Mouse (Mus musculus) liver, postnatal 0 days (tissue): ENCODE data around the gene Insl6. TPM values are rescaled to one million over a fixed set of nuclear protein-coding genes. Genes with fewer than 3 reads are reported as not detected.

Experiments
- ATAC-seq: fragments of 200-750 bp; cut with Nextera tagmentation; 2 replicates; pipeline ENCODE4 v1.8.0; 2017; ENCODE audit warnings: mild to moderate bottlenecking, moderate library complexity
- DNase-seq: peaks from one replicate; pipeline ENCODE4 v3.0.0-alpha.2; 2016
- H3K27ac ChIP-seq: fragments of 300-500 bp; sonication (generic); 2 replicates; pipeline ENCODE4 v1.5.1; 2014; ENCODE audit warnings: antibody characterized with exemption, moderate library complexity, mild to moderate bottlenecking, low read depth
- H3K27me3 ChIP-seq: fragments of 300-500 bp; sonication (generic); 2 replicates; pipeline ENCODE4 v1.6.1; 2014; ENCODE audit warnings: low read length, control low read depth, mixed read lengths; ENCODE audit not compliant: insufficient read depth
- H3K36me3 ChIP-seq: fragments of 300-500 bp; sonication (generic); replicated peaks from 2 replicates; pipeline ENCODE4 v1.6.1; 2014; ENCODE audit warnings: mild to moderate bottlenecking, control low read depth, low read length, moderate library complexity, mixed read lengths; ENCODE audit not compliant: insufficient read depth
- H3K4me1 ChIP-seq: fragments of 300-500 bp; sonication (generic); 2 replicates; pipeline ENCODE4 v1.6.1; 2014; ENCODE audit warnings: antibody characterized with exemption, mild to moderate bottlenecking, control low read depth; ENCODE audit not compliant: insufficient read depth
- H3K4me2 ChIP-seq: fragments of 300-500 bp; sonication (generic); 2 replicates; pipeline ENCODE4 v1.6.1; 2014; ENCODE audit warnings: low read depth, mild to moderate bottlenecking, low read length, moderate library complexity, mixed read lengths
- H3K4me3 ChIP-seq: fragments of 300-500 bp; sonication (generic); 2 replicates; pipeline ENCODE4 v1.5.1; 2014; ENCODE audit warnings: low read depth, low read length
- H3K9ac ChIP-seq: fragments of 300-500 bp; sonication (generic); replicated peaks from 2 replicates; pipeline ENCODE4 v1.6.1; 2014; ENCODE audit warnings: mild to moderate bottlenecking, moderate library complexity
- H3K9me3 ChIP-seq: fragments of 300-500 bp; sonication (generic); 2 replicates; pipeline ENCODE4 v1.6.1; 2016; ENCODE audit warnings: mild to moderate bottlenecking, control low read depth, low read length, mixed read lengths
- CTCF ChIP-seq: sonication (generic); IDR thresholded peaks from 2 replicates; pipeline ENCODE4 v1.5.1; 2016; ENCODE audit warnings: antibody characterized with exemption, low read depth
- EP300 ChIP-seq: IDR thresholded peaks from 2 replicates; pipeline ENCODE4 v1.6.1; 2016; ENCODE audit warnings: antibody characterized with exemption, low read depth, mild to moderate bottlenecking
- WGBS: fragments of 180-500 bp; shearing (Covaris S2); extraction: QIAGEN DNeasy Blood & Tissue Kit; methylation state at CpG from one replicate; pipeline ENCODE4 v1.1.7; 2014; ENCODE audit not compliant: insufficient replicate concordance; 5-methylcytosine and 5-hydroxymethylcytosine counted together
- polyA plus RNA-seq: library from polyadenylated mRNA; unstranded; fragments of >200 nt; fragmentation: Nextera tagmentation; extraction: Ambion mirVana; gene quantifications from 2 replicates; pipeline ENCODE4 v1.2.1, GENCODE M21; 2015

Gene Insl6
- polyA plus RNA-seq, 1 experiment from 2014 or later, result 1.2 TPM

DNA sequence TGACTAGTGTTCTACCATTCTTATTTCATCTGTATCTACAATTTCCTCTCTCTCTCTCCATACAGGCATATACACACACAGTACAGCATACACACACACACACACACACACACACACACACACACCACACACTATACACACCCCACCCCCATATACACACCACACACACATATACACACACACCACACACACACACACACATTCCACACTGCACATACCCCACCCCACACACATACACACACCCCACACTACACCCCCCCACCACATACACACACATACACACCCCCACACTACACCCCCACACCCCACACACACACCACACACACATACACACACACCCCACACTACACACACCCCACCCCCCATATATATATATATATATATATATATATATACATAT lies 19.7 kb upstream of the Insl6 start:
- Histone ChIP-seq H3K27me3 (no peaks in the 10 kb centered on the region), H3K4me1 (no peaks in the 10 kb centered on the region), H3K4me2 (no peak overlapping the region), H3K9me3 (no peaks in the 10 kb centered on the region), H3K36me3 (peaks cover 1% of the 10 kb centered on the region; the same call in 1 of the 2 replicates), H3K27ac (no peak overlapping the region), H3K9ac (no peak overlapping the region), H3K4me3 (no peak overlapping the region)
- DNase-seq (no peak), ATAC-seq (no peak)
- TF ChIP-seq EP300 (no peak), CTCF (no peak)

DNA sequence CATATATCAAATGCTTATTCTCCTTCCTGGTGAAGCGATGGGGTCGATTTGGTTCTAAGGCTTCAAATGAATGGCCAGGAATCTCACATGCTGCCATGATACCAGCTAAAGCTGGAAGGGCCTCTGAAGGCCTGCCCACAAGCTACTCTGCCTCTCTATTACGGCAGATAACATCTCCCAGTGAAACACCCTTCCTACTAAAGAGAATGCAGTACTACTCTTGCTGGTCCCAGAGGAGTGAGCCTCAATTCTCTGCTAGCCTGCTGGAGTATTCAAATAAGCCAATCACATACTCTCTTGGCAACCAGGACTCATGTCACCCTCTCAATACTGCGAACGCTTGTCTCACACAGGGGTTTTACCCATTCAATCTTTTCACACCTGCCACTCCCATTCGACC lies 17.1 kb upstream of the Insl6 start:
- 77% methylated on average over 6 of the region's 6 CpGs for WGBS
- Histone ChIP-seq H3K4me3 (no peak overlapping the region), H3K9me3 (no peaks in the 10 kb centered on the region), H3K36me3 (no peaks in the 10 kb centered on the region), H3K27me3 (no peaks in the 10 kb centered on the region), H3K4me1 (no peaks in the 10 kb centered on the region), H3K27ac (no peak overlapping the region), H3K9ac (no peak overlapping the region), H3K4me2 (no peak overlapping the region)
- TF ChIP-seq EP300, result no peak
- TF ChIP-seq CTCF, result no peak
- no peak for ATAC-seq
- no peak for DNase-seq

DNA sequence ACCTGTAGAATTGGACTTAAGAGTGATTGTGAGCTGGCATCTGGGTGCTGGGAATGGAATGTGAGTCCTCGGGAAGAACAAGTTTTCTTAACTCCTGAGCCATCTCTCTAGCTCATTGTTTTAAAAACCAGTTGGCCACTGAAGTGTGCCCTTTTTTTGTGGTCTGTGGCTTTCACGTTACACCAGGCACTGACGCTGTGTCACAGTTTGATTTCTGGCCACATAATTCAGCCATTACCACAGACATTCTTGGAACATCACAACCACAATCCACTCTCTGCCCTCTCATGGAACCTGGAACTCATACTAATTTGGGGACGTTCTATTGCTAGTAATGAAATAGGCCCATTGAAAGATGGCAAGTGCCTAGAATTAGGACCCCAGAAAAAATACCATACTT lies 15.9 kb upstream of the Insl6 start:
- no peak overlapping the region for H3K4me2 ChIP-seq
- no peaks in the 10 kb centered on the region for H3K36me3 ChIP-seq
- H3K4me3 ChIP-seq, result no peak overlapping the region
- DNase-seq, result no peak
- ATAC-seq, result no peak
- TF ChIP-seq EP300, result no peak
- TF ChIP-seq CTCF, result no peak
- H3K27me3 ChIP-seq, result no peaks in the 10 kb centered on the region
- H3K9me3 ChIP-seq, result no peaks in the 10 kb centered on the region
- WGBS, result 46% methylated on average over 4 of the region's 4 CpGs
- H3K4me1 ChIP-seq, result no peaks in the 10 kb centered on the region
- H3K9ac ChIP-seq, result no peak overlapping the region
- H3K27ac ChIP-seq, result no peak overlapping the region

DNA sequence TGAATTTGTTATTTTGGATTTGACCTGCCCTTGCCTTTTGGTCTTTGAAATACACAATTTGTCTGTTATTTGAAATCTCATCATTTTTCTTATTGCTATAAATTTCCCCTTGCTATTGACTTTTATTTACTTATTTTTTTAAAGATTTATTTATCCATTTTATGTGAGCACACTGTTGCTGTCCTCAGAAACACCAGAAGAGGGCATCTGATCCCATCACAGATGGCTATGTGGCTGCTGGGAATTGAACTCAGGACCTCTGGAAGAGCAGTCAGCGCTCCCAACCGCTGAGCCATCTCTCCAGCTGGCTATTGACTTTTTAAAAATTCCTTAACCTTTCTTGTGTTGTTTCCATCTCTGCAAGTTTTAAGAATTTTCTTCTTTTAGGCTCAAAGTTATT lies 11.5 kb upstream of the Insl6 start:
- 79% methylated on average over 2 of the region's 2 CpGs for WGBS
- Histone ChIP-seq H3K27ac (no peak overlapping the region), H3K4me1 (no peaks in the 10 kb centered on the region), H3K9ac (no peak overlapping the region), H3K4me3 (no peak overlapping the region), H3K9me3 (no peaks in the 10 kb centered on the region), H3K4me2 (no peak overlapping the region), H3K27me3 (0 out of 2 replicates have a peak, but pooled peaks cover 8% of the 10 kb centered on the region), H3K36me3 (no peaks in the 10 kb centered on the region)
- TF ChIP-seq EP300, result no peak
- TF ChIP-seq CTCF, result no peak
- ATAC-seq, result no peak
- DNase-seq, result no peak

- Histone ChIP-seq H3K27ac (no peak within 1 kb of the TSS), H3K4me3 (peak within 1 kb of the TSS; percentile 28; the same call in 1 of the 2 replicates), H3K4me2 (peak within 1 kb of the TSS; percentile 72), H3K9ac (0 out of 2 replicates have a peak within 1 kb of the TSS, but pooled peaks have one; percentile 26), H3K36me3 (no peaks in the 10 kb centered on the region), H3K27me3 (0 out of 2 replicates have a peak, but pooled peaks cover 8% of the 10 kb centered on the region), H3K4me1 (no peaks in the 10 kb centered on the region), H3K9me3 (no peaks in the 10 kb centered on the region)
- 7% methylated on average over 23 of the region's 23 CpGs for WGBS
- TF ChIP-seq CTCF (no peak), EP300 (no peak)
- no peak for ATAC-seq
- peak; percentile 21 for DNase-seq
These were observed 9.1 kb upstream of the Insl6 start, which contains the start of gene Rln1 for GRCm38 (mm10) chr19:29334068-29334745. Gene Rln1, minus strand, starts transcription at chr19:29334670.

DNA sequence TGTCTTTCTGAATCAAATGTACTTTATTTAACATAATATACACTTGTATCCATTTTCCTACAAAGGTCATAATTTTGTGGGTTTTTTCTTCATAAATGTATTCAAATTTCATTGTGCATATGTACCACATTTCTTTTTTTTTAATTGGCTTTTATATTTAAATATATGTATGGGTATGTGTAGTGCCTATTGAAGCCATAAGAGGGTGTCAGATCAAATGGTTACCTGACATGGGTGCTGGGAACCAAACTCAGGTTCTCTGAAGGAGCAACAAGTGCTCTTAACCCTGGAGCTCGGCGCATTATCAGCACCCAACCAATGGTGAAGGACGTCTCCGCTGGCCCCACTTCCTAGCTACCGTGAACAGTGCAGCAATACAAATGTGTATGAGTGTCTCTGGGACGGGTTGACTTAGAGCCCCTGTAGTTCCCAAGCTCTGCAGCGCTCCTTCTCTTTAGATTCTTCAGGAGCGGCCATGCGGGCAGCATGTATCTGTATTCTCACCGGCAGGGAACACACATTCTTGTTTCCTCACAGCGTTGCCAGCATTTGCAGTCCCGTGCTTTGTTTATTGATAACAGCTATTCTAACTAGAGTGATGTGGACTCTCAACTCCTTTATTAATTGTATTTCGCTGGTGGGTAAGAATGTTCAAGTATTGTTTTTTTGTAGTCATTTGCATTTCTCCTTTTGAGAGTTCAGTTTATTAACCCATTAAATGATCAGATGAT lies 1.8 kb upstream of the Insl6 start:
- Histone ChIP-seq H3K27ac (no peak overlapping the region), H3K4me2 (no peak overlapping the region), H3K4me3 (no peak overlapping the region), H3K4me1 (peaks cover 8% of the 10 kb centered on the region), H3K27me3 (peaks cover 6% of the 10 kb centered on the region; the same call in 1 of the 2 replicates), H3K36me3 (no peaks in the 10 kb centered on the region), H3K9ac (no peak overlapping the region), H3K9me3 (no peaks in the 10 kb centered on the region)
- no peak for TF ChIP-seq CTCF
- no peak for TF ChIP-seq EP300
- DNase-seq (no peak), ATAC-seq (no peak)
- WGBS, result 77% methylated on average over 13 of the region's 13 CpGs
